Mouse (Mus musculus) large intestine, adult 2 months (tissue): ENCODE data around the gene Map2k4. TPM values are rescaled to one million over a fixed set of nuclear protein-coding genes. Genes with fewer than 3 reads are reported as not detected.

Experiments
- DNase-seq: peaks from one replicate; pipeline ENCODE4 v3.0.0-alpha.2; 2012; ENCODE audit warnings: low read depth, low spot score
- WGBS: fragments of 180-500 bp; shearing (Covaris S2); methylation state at CpG from one replicate; pipeline ENCODE4 v1.1.7; 2018; 5-methylcytosine and 5-hydroxymethylcytosine counted together
- polyA plus RNA-seq: library from polyadenylated mRNA; depleted of rRNA; stranded (reverse); fragments of >200 nt; gene quantifications from 2 replicates; pipeline ENCODE4 v1.2.3, GENCODE M21; 2012

The Map2k4 gene
- polyA plus RNA-seq, 1 experiment, result 17.9 TPM

- no peak for DNase-seq
- 86% methylated on average over 3 of the region's 3 CpGs for WGBS
These were observed 66.5 kb downstream of the Map2k4 start for GRCm38 (mm10) chr11:65721615-65722014.

GRCm38 (mm10) chr11:65719960-65720359, 68.1 kb downstream of the Map2k4 start:
- WGBS, result 42% methylated on average over 1 of the region's 1 CpGs
- no peak for DNase-seq

- WGBS, result 89% methylated on average over 4 of the region's 4 CpGs
- no peak for DNase-seq
These were observed 74.3 kb downstream of the Map2k4 start for GRCm38 (mm10) chr11:65713830-65714229.

- DNase-seq, result no peak
- 81% methylated on average over 6 of the region's 6 CpGs for WGBS
These were observed 75.3 kb downstream of the Map2k4 start for GRCm38 (mm10) chr11:65712754-65713306.

GRCm38 (mm10) chr11:65706784-65707183, 81.3 kb downstream of the Map2k4 start:
- DNase-seq, result no peak
- WGBS, result 96% methylated on average over 4 of the region's 4 CpGs

GRCm38 (mm10) chr11:65706176-65706575, 81.9 kb downstream of the Map2k4 start:
- DNase-seq, result no peak
- WGBS, result 65% methylated on average over 2 of the region's 2 CpGs

GRCm38 (mm10) chr11:65704861-65705260, 83.2 kb downstream of the Map2k4 start:
- WGBS, result 84% methylated on average over 4 of the region's 4 CpGs
- DNase-seq, result no peak

GRCm38 (mm10) chr11:65678824-65679402, 109.2 kb downstream of the Map2k4 start:
- 28% methylated on average over 12 of the region's 12 CpGs for WGBS
- DNase-seq, result peak; percentile 18

- no peak for DNase-seq
- WGBS, result 16% methylated on average over 6 of the region's 6 CpGs
These were observed 120.6 kb downstream of the Map2k4 start for GRCm38 (mm10) chr11:65667348-65667969.

GRCm38 (mm10) chr11:65664903-65665302, 123.2 kb downstream of the Map2k4 start:
- WGBS, result 70% methylated on average over 6 of the region's 6 CpGs
- no peak for DNase-seq

- DNase-seq, result no peak
- 21% methylated on average over 8 of the region's 8 CpGs for WGBS
These were observed 126.1 kb downstream of the Map2k4 start for GRCm38 (mm10) chr11:65661790-65662522.

- no peak for DNase-seq
- WGBS, result 82% methylated on average over 8 of the region's 8 CpGs
These were observed 134.2 kb downstream of the Map2k4 start for GRCm38 (mm10) chr11:65653932-65654331.

GRCm38 (mm10) chr11:65651426-65651825, 136.7 kb downstream of the Map2k4 start:
- DNase-seq, result no peak
- 53% methylated on average over 7 of the region's 7 CpGs for WGBS

- no peak for DNase-seq
- WGBS, result 49% methylated on average over 4 of the region's 4 CpGs
These were observed 138.0 kb downstream of the Map2k4 start for GRCm38 (mm10) chr11:65649956-65650715.

- WGBS, result 74% methylated on average over 4 of the region's 4 CpGs
- DNase-seq, result no peak
These were observed 138.6 kb downstream of the Map2k4 start for GRCm38 (mm10) chr11:65649469-65649868.

- 70% methylated on average over 5 of the region's 5 CpGs for WGBS
- DNase-seq, result no peak
These were observed 141.8 kb downstream of the Map2k4 start for GRCm38 (mm10) chr11:65646314-65646713.

- no peak for DNase-seq
- WGBS, result 52% methylated on average over 4 of the region's 4 CpGs
These were observed 143.6 kb downstream of the Map2k4 start for GRCm38 (mm10) chr11:65644539-65644938.

GRCm38 (mm10) chr11:65640261-65640660, 147.8 kb downstream of the Map2k4 start:
- 46% methylated on average over 6 of the region's 6 CpGs for WGBS
- no peak for DNase-seq
